ENCODE assay signal across 10 mouse cellular contexts in genomic region chr4:120697799-120698484, GRCm38 (mm10). TPM values are rescaled to one million over a fixed set of nuclear protein-coding genes. Genes with fewer than 3 reads are reported as not detected.
DNase-seq lines count a peak whose midpoint lies in the region; ATAC-seq and TF ChIP-seq lines count a peak whose summit lies in the region.
"Had no signal": no experiment of that assay in that cellular context is flagged by ENCODE, and none has a peak within 500 bp of the region (broad histone marks: within the 10 kb centered on the region; RNA-seq: fewer than 3 reads in every experiment).

No protein-coding gene starts in this region.

- WGBS in lung, embryonic 15.5 days = 9% methylated on average over 35 of the region's 35 CpGs
- WGBS in forebrain, embryonic 12.5 days = 10% methylated on average over 35 of the region's 35 CpGs
- 16% methylated on average over 35 of the region's 35 CpGs for WGBS in limb, embryonic 14.5 days

- peaks cover 27% of the 10 kb centered on the region for H3K27me3 ChIP-seq in lung, embryonic 15.5 days
- peaks cover 56% of the 10 kb centered on the region for H3K27me3 ChIP-seq in forebrain, embryonic 12.5 days
- peaks cover 11% of the 10 kb centered on the region for H3K27me3 ChIP-seq in limb, embryonic 14.5 days (ENCODE audit: control insufficient read depth, insufficient read depth, low read length)

- TF ChIP-seq POLR2A in limb, embryonic 14.5 days (IDR thresholded peaks at IDR 0.05; ENCODE audit: borderline replicate concordance, extremely low read depth, insufficient read depth, insufficient read length) = no peak

- H3K4me1 ChIP-seq in lung, embryonic 15.5 days = peaks cover 9% of the 10 kb centered on the region; the same call in 1 of the 2 replicates
- H3K4me1 ChIP-seq in forebrain, embryonic 12.5 days = peaks cover 7% of the 10 kb centered on the region; the same call in 1 of the 2 replicates
- H3K4me1 ChIP-seq in limb, embryonic 14.5 days (ENCODE audit: control insufficient read depth, insufficient read depth, low read length) = no peaks in the 10 kb centered on the region; the same call in 1 of the 2 replicates

- H3K4me3 ChIP-seq in lung, embryonic 15.5 days = no peak overlapping the region
- H3K4me3 ChIP-seq in forebrain, embryonic 12.5 days (replicated peaks) = peak overlapping the region; percentile 17; the same call in 1 of the 2 replicates
- no peak overlapping the region for H3K4me3 ChIP-seq in limb, embryonic 14.5 days (replicated peaks; ENCODE audit: low read length)

- no peaks in the 10 kb centered on the region for H3K36me3 ChIP-seq in lung, embryonic 15.5 days
- no peaks in the 10 kb centered on the region for H3K36me3 ChIP-seq in forebrain, embryonic 12.5 days (replicated peaks)
- H3K36me3 ChIP-seq in limb, embryonic 14.5 days (ENCODE audit: control insufficient read depth, insufficient read depth, low read length) = peaks cover 7% of the 10 kb centered on the region; the same call in 1 of the 2 replicates

- no peak overlapping the region for H3K27ac ChIP-seq in lung, embryonic 15.5 days
- H3K27ac ChIP-seq in forebrain, embryonic 12.5 days = no peak overlapping the region
- no peak overlapping the region for H3K27ac ChIP-seq in limb, embryonic 14.5 days (replicated peaks; ENCODE audit: low read depth, low read length)

- no peak overlapping the region for H3K9ac ChIP-seq in lung, embryonic 15.5 days
- no peak overlapping the region for H3K9ac ChIP-seq in forebrain, embryonic 12.5 days
- H3K9ac ChIP-seq in limb, embryonic 14.5 days (ENCODE audit: low read depth, low read length, severe bottlenecking) = no peak overlapping the region

- no peaks in the 10 kb centered on the region for H3K9me3 ChIP-seq in lung, embryonic 15.5 days
- H3K9me3 ChIP-seq in forebrain, embryonic 12.5 days = no peaks in the 10 kb centered on the region
- no peaks in the 10 kb centered on the region for H3K9me3 ChIP-seq in limb, embryonic 14.5 days (ENCODE audit: control insufficient read depth, low read length)

- 0 out of 2 replicates have a peak, but pooled peaks have one; percentile 24 for ATAC-seq in lung, embryonic 15.5 days (ENCODE audit: borderline replicate concordance, extremely low read depth, low FRiP score, low TSS enrichment)
- ATAC-seq in forebrain, embryonic 12.5 days (ENCODE audit: low FRiP score) = no peak
- ATAC-seq in limb, embryonic 14.5 days (ENCODE audit: low FRiP score, low read depth) = peak; percentile 15; the same call in 1 of the 2 replicates
- no peak for ATAC-seq in cerebellum, adult (ENCODE audit: insufficient number of reproducible peaks, low FRiP score, low TSS enrichment)
- ATAC-seq: Patski had no signal

- no peak for DNase-seq in lung, postnatal 14 days
- no peak for DNase-seq in limb, embryonic 14.5 days (ENCODE audit: low spot score)
- DNase-seq in retina, postnatal 1 day = peak; percentile 34
- DNase-seq in layer of hippocampus, adult 9-11 months = no peak
- DNase-seq in right cerebral cortex, postnatal 10 days (ENCODE audit: low spot score in 2 of 2) = no peak
- DNase-seq: cerebellum, adult 8-10 months had no signal

- H3K4me2 ChIP-seq in lung, embryonic 15.5 days = peak overlapping the region; percentile 46
- peak overlapping the region; percentile 36 for H3K4me2 ChIP-seq in forebrain, embryonic 12.5 days
- H3K4me2 ChIP-seq in limb, embryonic 14.5 days (replicated peaks; ENCODE audit: low read depth, low read length, severe bottlenecking) = no peak overlapping the region

RNA-seq across cellular contexts. Expression of gene Cited4, which starts 31.6 kb away (rescaled TPM):
- polyA plus RNA-seq in lung, embryonic 15.5 days (2015; fragmentation: Nextera tagmentation; extraction: Ambion mirVana) = 2.1 and 2.5 TPM in 2 replicates
- polyA plus RNA-seq in forebrain, embryonic 12.5 days (2016; fragmentation: Nextera tagmentation; extraction: Ambion mirVana) = 4.2 and 4.8 TPM in 2 replicates
- polyA plus RNA-seq in limb, embryonic 14.5 days (2012; rRNA removed) = 2.7 and 3.4 TPM in 2 replicates
- 3.9 and 4.1 TPM in 2 replicates for polyA plus RNA-seq in limb, embryonic 14.5 days (2014; fragmentation: Nextera tagmentation; extraction: Ambion mirVana)

RNA-seq across cellular contexts. Expression of gene Kcnq4, which starts 50.5 kb away (rescaled TPM):
- 4.4 and 4.9 TPM in 2 replicates for polyA plus RNA-seq in lung, embryonic 15.5 days (2015; fragmentation: Nextera tagmentation; extraction: Ambion mirVana)
- 3.1 and 3.5 TPM in 2 replicates for polyA plus RNA-seq in forebrain, embryonic 12.5 days (2016; fragmentation: Nextera tagmentation; extraction: Ambion mirVana)
- polyA plus RNA-seq in limb, embryonic 14.5 days (2012; rRNA removed) = 8.5 and 9.9 TPM in 2 replicates
- polyA plus RNA-seq in limb, embryonic 14.5 days (2014; fragmentation: Nextera tagmentation; extraction: Ambion mirVana) = 4.0 and 4.3 TPM in 2 replicates

Comparison
In these comparisons a context has a peak if more than half of its experiments do, and no peak if none do; other contexts are left out.
1. ATAC-seq: peak in lung, embryonic 15.5 days (single experiment) and limb, embryonic 14.5 days (single experiment); none in forebrain, embryonic 12.5 days (single experiment) and cerebellum, adult (single experiment).